Mouse (Mus musculus) heart, embryonic 14.5 days (tissue): ENCODE measurements around the gene Phf5a. TPM values are rescaled to one million over a fixed set of nuclear protein-coding genes. Genes with fewer than 3 reads are reported as not detected.

Source experiments
- ATAC-seq: fragments of 200-750 bp; cut with Nextera tagmentation; 2 replicates; pipeline ENCODE4 v1.8.0; 2017; ENCODE audit warnings: low read depth, moderate TSS enrichment; ENCODE audit not compliant: insufficient number of reproducible peaks, insufficient read depth, low FRiP score
- H3K27ac ChIP-seq, 2 experiments: fragments of 200-500 bp in 1 of 2; fragments of 300-500 bp in 1 of 2; sonication (generic) in 1 of 2; replicated peaks in 1 of 2; 2 replicates each; pipeline ENCODE4 v1.5.1; 2012 to 2014; ENCODE audit warnings: low read depth in 2 of 2, low read length in 2 of 2, control low read depth in 1 of 2, mild to moderate bottlenecking in 1 of 2, mixed read lengths in 1 of 2; ENCODE audit not compliant: control insufficient read depth in 1 of 2, insufficient read depth in 1 of 2
- H3K27me3 ChIP-seq: fragments of 300-500 bp; sonication (generic); 2 replicates; pipeline ENCODE4 v1.6.1; 2014; ENCODE audit warnings: mild to moderate bottlenecking, low read length, control low read depth; ENCODE audit not compliant: control insufficient read depth, insufficient read depth
- H3K36me3 ChIP-seq: fragments of 300-500 bp; sonication (generic); 2 replicates; pipeline ENCODE4 v1.6.1; 2014; ENCODE audit warnings: mild to moderate bottlenecking, control low read depth, low read length, mixed read lengths; ENCODE audit not compliant: control insufficient read depth, insufficient read depth
- H3K4me1 ChIP-seq, 2 experiments: fragments of 200-500 bp in 1 of 2; fragments of 300-500 bp in 1 of 2; sonication (generic) in 1 of 2; 2 replicates each; pipeline ENCODE4 v1.6.1; 2012 to 2014; ENCODE audit warnings: low read length in 2 of 2, control low read depth in 1 of 2, mixed read lengths in 1 of 2; ENCODE audit not compliant: control insufficient read depth in 2 of 2, insufficient read depth in 2 of 2
- H3K4me2 ChIP-seq: fragments of 300-500 bp; sonication (generic); 2 replicates; pipeline ENCODE4 v1.6.1; 2014; ENCODE audit warnings: mild to moderate bottlenecking, low read length
- H3K4me3 ChIP-seq, 2 experiments: fragments of 200-500 bp in 1 of 2; fragments of 300-500 bp in 1 of 2; sonication (generic) in 1 of 2; 2 replicates each; pipeline ENCODE4 v1.5.1; 2012 to 2014; ENCODE audit warnings: low read length in 2 of 2, mild to moderate bottlenecking in 2 of 2, control low read depth in 1 of 2, low read depth in 1 of 2, moderate library complexity in 1 of 2; ENCODE audit not compliant: control insufficient read depth in 1 of 2, insufficient read depth in 1 of 2
- H3K9ac ChIP-seq: fragments of 300-500 bp; sonication (generic); 2 replicates; pipeline ENCODE4 v1.6.1; 2014; ENCODE audit warnings: mild to moderate bottlenecking, low read length
- H3K9me3 ChIP-seq: fragments of 300-500 bp; sonication (generic); 2 replicates; pipeline ENCODE4 v1.6.1; 2016; ENCODE audit warnings: low read length, control low read depth; ENCODE audit not compliant: control insufficient read depth
- WGBS: fragments of 180-500 bp; shearing (Covaris S2); extraction: QIAGEN DNeasy Blood & Tissue Kit; methylation state at CpG from one replicate; pipeline ENCODE4 v1.1.7; 2014; 5-methylcytosine and 5-hydroxymethylcytosine counted together
- polyA plus RNA-seq: library from polyadenylated mRNA; unstranded; fragments of >200 nt; fragmentation: Nextera tagmentation; extraction: Ambion mirVana; gene quantifications from 2 replicates; pipeline ENCODE4 v1.2.1, GENCODE M21; 2014

Phf5a gene
- polyA plus RNA-seq, 1 experiment from 2014 or later, result 106 TPM

DNA sequence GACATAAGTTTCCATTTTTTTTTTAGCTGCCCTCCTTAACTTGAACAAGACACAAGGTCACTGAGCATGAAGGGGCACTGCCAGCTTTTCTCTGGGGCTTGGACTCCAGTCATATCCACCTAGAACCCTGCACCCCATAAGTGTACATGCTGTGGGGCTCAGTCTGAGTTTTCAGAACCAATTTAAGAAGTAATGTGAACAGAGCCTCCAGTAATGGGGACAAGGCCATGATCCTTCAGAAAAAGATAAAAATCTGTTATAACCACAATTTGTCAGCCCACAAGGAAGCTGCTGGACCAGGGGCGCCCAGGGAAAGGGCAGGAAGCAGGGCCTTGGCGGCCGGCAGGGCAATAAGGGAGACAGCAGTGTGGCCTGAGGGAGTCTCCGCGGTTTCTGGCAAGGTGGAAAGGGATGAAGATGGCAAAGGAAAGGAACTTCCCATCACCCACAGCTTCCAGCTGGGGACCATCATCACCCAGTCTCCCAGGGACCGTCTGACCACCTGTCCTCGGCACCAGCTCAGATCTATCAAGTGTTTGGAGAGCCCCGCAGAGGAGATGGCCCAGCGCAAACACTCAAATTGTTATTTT is 19.2 kb downstream of the Phf5a start:
- Histone ChIP-seq H3K9ac (no peak overlapping the region), H3K27me3 (no peaks in the 10 kb centered on the region), H3K4me1 (peaks cover 2 to 12% of the 10 kb centered on the region in 2 experiments; a peak in 3 of 4 replicates), H3K36me3 (peaks cover 67% of the 10 kb centered on the region), H3K9me3 (no peaks in the 10 kb centered on the region), H3K4me3 (no peak overlapping the region), H3K27ac (no peak overlapping the region), H3K4me2 (no peak overlapping the region)
- ATAC-seq, result no peak
- 73% methylated on average over 9 of the region's 9 CpGs for WGBS

DNA sequence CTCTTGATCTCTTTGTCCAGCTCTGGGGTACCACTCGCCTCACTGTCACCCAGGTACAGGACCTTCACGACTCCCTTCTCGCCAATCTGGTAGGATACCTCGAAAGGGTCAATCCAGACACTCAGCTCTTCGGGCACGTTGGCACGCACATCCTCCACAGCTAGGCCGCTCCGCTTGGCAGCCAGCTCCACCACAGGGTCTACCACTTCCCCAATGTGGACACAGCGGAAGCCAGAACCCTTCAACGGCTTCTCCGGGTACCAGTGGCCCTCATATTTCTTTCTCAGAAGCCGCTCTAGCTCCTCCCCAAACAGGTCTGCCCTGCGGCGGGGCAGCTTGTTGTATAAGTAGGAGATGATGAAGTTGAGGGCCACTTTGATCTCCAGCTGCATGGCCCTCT is 20.3 kb downstream of the Phf5a start:
- 92% methylated on average over 15 of the region's 15 CpGs for WGBS
- no peak for ATAC-seq
- H3K4me1 ChIP-seq, result peaks cover 2 to 9% of the 10 kb centered on the region in 2 experiments; a peak in 3 of 4 replicates

DNA sequence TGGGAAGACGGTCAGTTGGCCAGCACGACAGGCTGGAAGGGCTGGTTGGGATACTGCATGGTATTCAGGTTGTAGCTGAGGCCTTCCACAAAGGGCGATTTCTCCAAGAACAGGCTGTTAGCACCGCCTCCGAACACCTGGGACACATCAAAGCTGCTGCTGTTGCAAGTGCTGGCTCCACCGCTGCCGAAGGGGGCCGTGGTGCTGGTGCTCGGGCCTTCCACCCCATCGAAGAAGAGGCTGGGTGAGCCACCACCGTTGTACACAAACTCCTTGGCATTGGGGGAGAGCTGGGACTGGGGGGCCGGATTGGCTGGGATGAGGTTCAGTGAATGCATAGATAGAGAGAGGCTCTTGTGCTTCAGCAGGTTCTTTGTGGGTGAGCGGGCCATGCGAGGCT is 21.0 kb downstream of the Phf5a start:
- 86% methylated on average over 14 of the region's 14 CpGs for whole genome bisulfite sequencing

More for the DNA sequence above, 20.3 kb downstream of the Phf5a start:
- no peak overlapping the region for H3K4me3 ChIP-seq
- no peak overlapping the region for H3K4me2 ChIP-seq
- no peaks in the 10 kb centered on the region for H3K27me3 ChIP-seq
- no peaks in the 10 kb centered on the region for H3K9me3 ChIP-seq
- H3K9ac ChIP-seq, result no peak overlapping the region
- H3K27ac ChIP-seq, result no peak overlapping the region
- H3K36me3 ChIP-seq, result peaks cover 74% of the 10 kb centered on the region

DNA sequence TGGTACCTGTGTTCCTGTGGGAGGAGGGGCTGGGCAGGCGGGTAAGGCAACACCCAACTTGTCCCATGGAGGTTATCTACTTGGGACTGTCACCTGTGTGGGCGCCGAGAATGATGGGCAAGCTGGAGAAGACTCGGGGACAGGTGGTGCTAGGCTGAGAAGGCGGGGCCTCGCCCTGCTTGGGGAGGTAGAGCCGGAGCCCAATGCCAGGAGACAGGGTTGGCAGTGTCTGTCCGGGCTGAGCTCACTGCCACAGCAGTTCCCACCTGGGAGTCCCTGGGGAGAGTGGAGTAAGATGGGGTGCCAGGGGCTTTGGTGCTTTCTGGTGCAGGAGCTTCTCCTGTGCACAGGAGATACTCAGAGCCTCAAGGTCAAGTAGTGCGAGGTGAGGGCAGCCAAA is 22.6 kb downstream of the Phf5a start:
- no peaks in the 10 kb centered on the region for H3K27me3 ChIP-seq
- H3K4me1 ChIP-seq, result peaks cover 5% of the 10 kb centered on the region in 2 experiments; a peak in 2 of 4 replicates
- no peaks in the 10 kb centered on the region for H3K9me3 ChIP-seq
- peaks cover 65% of the 10 kb centered on the region for H3K36me3 ChIP-seq
- no peak overlapping the region for H3K4me3 ChIP-seq
- no peak overlapping the region for H3K27ac ChIP-seq
- ATAC-seq, result no peak
- 82% methylated on average over 9 of the region's 9 CpGs for WGBS
- H3K9ac ChIP-seq, result no peak overlapping the region
- H3K4me2 ChIP-seq, result no peak overlapping the region

More for the DNA sequence above, 21.0 kb downstream of the Phf5a start:
- H3K4me3 ChIP-seq, result no peak overlapping the region
- no peak overlapping the region for H3K27ac ChIP-seq
- H3K27me3 ChIP-seq, result no peaks in the 10 kb centered on the region
- H3K9ac ChIP-seq, result no peak overlapping the region
- H3K4me1 ChIP-seq, result peaks cover 5 to 12% of the 10 kb centered on the region in 2 experiments
- ATAC-seq, result no peak
- H3K4me2 ChIP-seq, result no peak overlapping the region
- no peaks in the 10 kb centered on the region for H3K9me3 ChIP-seq
- peaks cover 74% of the 10 kb centered on the region for H3K36me3 ChIP-seq

DNA sequence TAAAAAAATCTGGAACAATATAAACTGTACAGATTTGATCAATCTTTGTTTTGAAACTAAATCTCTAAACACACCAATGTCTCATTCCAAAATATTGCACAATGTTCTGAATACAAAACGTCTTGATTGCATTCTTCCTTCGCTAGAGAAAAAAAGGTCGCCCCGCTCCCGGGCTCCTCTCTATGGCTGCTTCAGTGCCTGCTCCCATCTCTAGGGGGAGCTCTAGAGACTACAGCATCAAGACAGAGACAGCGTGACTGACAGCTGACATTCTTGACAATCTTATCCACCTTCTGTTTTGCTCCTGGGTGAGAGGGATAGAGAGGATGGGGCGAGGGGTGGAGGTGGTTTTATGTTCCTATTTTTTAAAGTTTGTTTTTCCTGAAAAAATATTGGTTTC is 23.4 kb downstream of the Phf5a start:
- ATAC-seq, result no peak
- peaks cover 57% of the 10 kb centered on the region for H3K36me3 ChIP-seq
- H3K4me2 ChIP-seq, result no peak overlapping the region
- no peak overlapping the region for H3K4me3 ChIP-seq
- WGBS, result 38% methylated on average over 7 of the region's 7 CpGs
- H3K27ac ChIP-seq, result no peak overlapping the region
- H3K4me1 ChIP-seq, result peaks cover 5% of the 10 kb centered on the region in 2 experiments; a peak in 2 of 4 replicates
- no peaks in the 10 kb centered on the region for H3K27me3 ChIP-seq
- no peaks in the 10 kb centered on the region for H3K9me3 ChIP-seq
- H3K9ac ChIP-seq, result no peak overlapping the region

DNA sequence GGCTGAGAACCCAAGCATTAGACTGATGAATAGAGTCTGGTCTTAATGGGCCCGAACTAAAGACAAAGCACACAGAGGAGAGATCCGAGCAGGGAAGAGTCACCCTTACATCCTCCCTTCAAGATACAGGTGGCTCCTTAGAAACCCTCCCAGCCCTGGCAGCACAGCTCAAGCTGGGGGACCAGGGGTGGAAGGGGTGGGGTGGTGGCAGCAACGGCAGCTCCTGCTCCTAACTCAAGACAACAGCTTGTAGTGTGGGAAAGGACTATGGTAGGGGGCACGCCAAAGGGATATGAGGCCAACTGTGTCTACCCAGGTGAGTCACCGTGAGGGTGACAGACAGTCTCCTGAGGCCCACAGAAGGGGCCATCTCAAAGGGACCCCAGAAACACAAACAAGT is 23.9 kb downstream of the Phf5a start:
- Histone ChIP-seq H3K36me3 (peaks cover 53% of the 10 kb centered on the region), H3K4me2 (no peak overlapping the region), H3K4me3 (no peak overlapping the region), H3K9me3 (no peaks in the 10 kb centered on the region), H3K9ac (no peak overlapping the region), H3K27me3 (no peaks in the 10 kb centered on the region), H3K4me1 (peaks cover 5% of the 10 kb centered on the region in 2 experiments; a peak in 2 of 4 replicates), H3K27ac (no peak overlapping the region)
- 84% methylated on average over 5 of the region's 5 CpGs for WGBS
- no peak for ATAC-seq

DNA sequence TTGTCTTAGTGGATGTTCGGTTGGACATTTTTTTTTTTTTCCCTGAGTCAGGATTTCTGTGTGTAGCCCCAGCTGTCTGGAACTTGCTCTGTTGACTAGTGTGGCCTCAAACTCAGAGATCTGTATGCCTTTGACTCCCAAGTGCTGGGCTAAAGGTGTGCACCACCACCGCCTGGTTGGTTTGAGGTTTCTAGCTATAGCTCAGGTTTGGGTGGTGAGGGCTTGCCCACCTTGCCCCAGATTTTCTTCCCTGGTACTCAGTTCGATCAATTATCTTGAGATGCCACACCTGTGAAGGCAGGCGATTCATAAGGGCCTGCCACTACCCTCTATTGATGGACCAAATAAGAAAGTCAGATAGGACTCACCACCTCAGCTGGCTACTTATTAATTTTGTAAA is 24.6 kb downstream of the Phf5a start:
- Histone ChIP-seq H3K36me3 (peaks cover 47% of the 10 kb centered on the region), H3K9me3 (no peaks in the 10 kb centered on the region), H3K4me3 (no peak overlapping the region), H3K27me3 (no peaks in the 10 kb centered on the region), H3K9ac (no peak overlapping the region), H3K4me2 (no peak overlapping the region), H3K4me1 (peaks cover 5% of the 10 kb centered on the region in 2 experiments; a peak in 2 of 4 replicates), H3K27ac (no peak overlapping the region)
- ATAC-seq, result no peak
- 86% methylated on average over 4 of the region's 4 CpGs for WGBS

DNA sequence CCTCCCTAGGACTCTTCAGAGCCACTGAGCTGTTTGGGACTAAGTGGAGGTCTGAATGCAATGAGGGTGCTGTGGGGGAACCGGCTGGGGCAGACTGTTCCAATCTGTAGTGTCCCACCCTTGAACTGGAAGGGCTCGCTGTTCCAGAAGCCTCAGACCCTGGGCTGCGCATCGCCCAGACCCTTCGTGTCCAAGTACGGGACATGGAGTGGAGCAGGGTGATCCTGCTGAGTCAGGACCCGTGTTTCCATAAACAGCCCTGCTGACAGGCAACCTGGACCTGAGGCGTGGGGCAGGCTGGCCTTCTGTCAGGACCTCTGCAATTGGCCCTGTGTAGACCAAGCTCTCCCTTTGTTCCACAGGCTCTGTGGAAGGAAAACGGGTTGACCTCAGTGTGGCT is 25.0 kb downstream of the Phf5a start:
- H3K4me3 ChIP-seq, result no peak overlapping the region
- no peaks in the 10 kb centered on the region for H3K9me3 ChIP-seq
- peaks cover 5% of the 10 kb centered on the region in 2 experiments; a peak in 2 of 4 replicates for H3K4me1 ChIP-seq
- peaks cover 43% of the 10 kb centered on the region for H3K36me3 ChIP-seq
- ATAC-seq, result no peak
- H3K9ac ChIP-seq, result no peak overlapping the region
- H3K4me2 ChIP-seq, result no peak overlapping the region
- no peak overlapping the region for H3K27ac ChIP-seq
- 71% methylated on average over 9 of the region's 9 CpGs for WGBS
- H3K27me3 ChIP-seq, result no peaks in the 10 kb centered on the region
